Mouse (Mus musculus) forebrain, postnatal 0 days (tissue): Measurements from ENCODE around the gene Haus2. TPM values are rescaled to one million over a fixed set of nuclear protein-coding genes. Genes with fewer than 3 reads are reported as not detected.

Experiments
- ATAC-seq: fragments of 200-750 bp; cut with Nextera tagmentation; 2 replicates; pipeline ENCODE4 v1.8.0; 2017; ENCODE audit warnings: mild to moderate bottlenecking, moderate library complexity
- DNase-seq: peaks from one replicate; pipeline ENCODE4 v3.0.0-alpha.2; 2015
- H3K27ac ChIP-seq: fragments of 300-500 bp; sonication (generic); 2 replicates; pipeline ENCODE4 v1.5.1; 2014; ENCODE audit warnings: low read depth, mild to moderate bottlenecking, antibody characterized with exemption, low read length, moderate library complexity, mixed read lengths
- H3K27me3 ChIP-seq: fragments of 300-500 bp; sonication (generic); 2 replicates; pipeline ENCODE4 v1.6.1; 2014; ENCODE audit warnings: mild to moderate bottlenecking, low read length, mixed read lengths; ENCODE audit not compliant: insufficient read depth
- H3K36me3 ChIP-seq: fragments of 300-500 bp; sonication (generic); 2 replicates; pipeline ENCODE4 v1.6.1; 2014; ENCODE audit warnings: mild to moderate bottlenecking, moderate library complexity; ENCODE audit not compliant: insufficient read depth
- H3K4me1 ChIP-seq: fragments of 300-500 bp; sonication (generic); 2 replicates; pipeline ENCODE4 v1.6.1; 2014; ENCODE audit warnings: antibody characterized with exemption; ENCODE audit not compliant: insufficient read depth
- H3K4me2 ChIP-seq: fragments of 300-500 bp; sonication (generic); 2 replicates; pipeline ENCODE4 v1.6.1; 2014; ENCODE audit warnings: low read depth, mild to moderate bottlenecking, moderate library complexity
- H3K4me3 ChIP-seq: fragments of 300-500 bp; sonication (generic); 2 replicates; pipeline ENCODE4 v1.5.1; 2014; ENCODE audit warnings: low read depth, low read length, mixed read lengths
- H3K9ac ChIP-seq: fragments of 300-500 bp; sonication (generic); 2 replicates; pipeline ENCODE4 v1.6.1; 2014; ENCODE audit warnings: mild to moderate bottlenecking
- H3K9me3 ChIP-seq: fragments of 300-500 bp; sonication (generic); 2 replicates; pipeline ENCODE4 v1.6.1; 2016; ENCODE audit warnings: low read length
- CTCF ChIP-seq: sonication (generic); IDR thresholded peaks from 2 replicates; pipeline ENCODE4 v1.5.1; 2016; ENCODE audit warnings: antibody characterized with exemption, control low read depth, low read depth
- WGBS: fragments of 180-500 bp; shearing (Covaris S2); extraction: QIAGEN DNeasy Blood & Tissue Kit; methylation state at CpG from one replicate; pipeline ENCODE4 v1.1.7; 2014; 5-methylcytosine and 5-hydroxymethylcytosine counted together
- polyA plus RNA-seq: library from polyadenylated mRNA; unstranded; fragments of >200 nt; fragmentation: Nextera tagmentation; extraction: Ambion mirVana; gene quantifications from 2 replicates; pipeline ENCODE4 v1.2.1, GENCODE M21; 2015
- total RNA-seq: library from RNA; depleted of rRNA; stranded (reverse); fragments of >200 nt; gene quantifications from 2 replicates; pipeline ENCODE4 v1.2.3, GENCODE M21; 2014

Haus2 gene
- total and polyA plus RNA-seq, 2 experiments from 2014 or later, result 30.6 to 36.8 TPM

GRCm38 (mm10) chr2:120654693-120655092, 45.5 kb downstream of the Haus2 start:
- WGBS, result 83% methylated on average over 2 of the region's 2 CpGs
- H3K4me3 ChIP-seq, result no peak overlapping the region
- H3K4me1 ChIP-seq, result no peaks in the 10 kb centered on the region
- DNase-seq, result no peak
- no peak overlapping the region for H3K4me2 ChIP-seq
- no peaks in the 10 kb centered on the region for H3K9me3 ChIP-seq
- H3K9ac ChIP-seq, result no peak overlapping the region
- no peaks in the 10 kb centered on the region for H3K36me3 ChIP-seq
- no peak for TF ChIP-seq CTCF
- no peak overlapping the region for H3K27ac ChIP-seq
- H3K27me3 ChIP-seq, result no peaks in the 10 kb centered on the region
- no peak for ATAC-seq

GRCm38 (mm10) chr2:120655905-120656304, 46.7 kb downstream of the Haus2 start:
- no peaks in the 10 kb centered on the region for H3K9me3 ChIP-seq
- ATAC-seq, result no peak
- no peak overlapping the region for H3K4me2 ChIP-seq
- H3K27me3 ChIP-seq, result no peaks in the 10 kb centered on the region
- H3K27ac ChIP-seq, result no peak overlapping the region
- no peak overlapping the region for H3K9ac ChIP-seq
- TF ChIP-seq CTCF, result no peak
- no peak for DNase-seq
- no peaks in the 10 kb centered on the region for H3K36me3 ChIP-seq
- no peak overlapping the region for H3K4me3 ChIP-seq
- WGBS, result 94% methylated on average over 5 of the region's 5 CpGs
- no peaks in the 10 kb centered on the region for H3K4me1 ChIP-seq

- DNase-seq, result no peak
- Histone ChIP-seq H3K4me1 (no peaks in the 10 kb centered on the region), H3K27ac (no peak overlapping the region), H3K36me3 (no peaks in the 10 kb centered on the region), H3K4me2 (no peak overlapping the region), H3K4me3 (no peak overlapping the region), H3K9me3 (no peaks in the 10 kb centered on the region), H3K27me3 (no peaks in the 10 kb centered on the region), H3K9ac (no peak overlapping the region)
- no peak for ATAC-seq
- no peak for TF ChIP-seq CTCF
- 100% methylated on average over 2 of the region's 2 CpGs for WGBS
Observed at GRCm38 (mm10) chr2:120656711-120657110, 47.5 kb downstream of the Haus2 start.

- no peak overlapping the region for H3K9ac ChIP-seq
- H3K4me2 ChIP-seq, result no peak overlapping the region
- no peaks in the 10 kb centered on the region for H3K27me3 ChIP-seq
- no peaks in the 10 kb centered on the region for H3K9me3 ChIP-seq
- H3K4me3 ChIP-seq, result no peak overlapping the region
- ATAC-seq (no peak), DNase-seq (no peak)
- no peak overlapping the region for H3K27ac ChIP-seq
- no peaks in the 10 kb centered on the region for H3K4me1 ChIP-seq
- H3K36me3 ChIP-seq, result no peaks in the 10 kb centered on the region
- 66% methylated on average over 5 of the region's 5 CpGs for WGBS
- no peak for TF ChIP-seq CTCF
Observed at GRCm38 (mm10) chr2:120658486-120658885, 49.3 kb downstream of the Haus2 start.

GRCm38 (mm10) chr2:120659318-120659717, 50.1 kb downstream of the Haus2 start:
- DNase-seq (no peak), ATAC-seq (no peak)
- no peak overlapping the region for H3K27ac ChIP-seq
- H3K4me1 ChIP-seq, result no peaks in the 10 kb centered on the region
- H3K9me3 ChIP-seq, result no peaks in the 10 kb centered on the region
- no peaks in the 10 kb centered on the region for H3K27me3 ChIP-seq
- no peak overlapping the region for H3K9ac ChIP-seq
- no peak overlapping the region for H3K4me2 ChIP-seq
- H3K36me3 ChIP-seq, result no peaks in the 10 kb centered on the region
- TF ChIP-seq CTCF, result no peak
- no peak overlapping the region for H3K4me3 ChIP-seq

- no peaks in the 10 kb centered on the region for H3K36me3 ChIP-seq
- no peak for ATAC-seq
- 81% methylated on average over 5 of the region's 5 CpGs for WGBS
Observed at GRCm38 (mm10) chr2:120660486-120661078, 51.4 kb downstream of the Haus2 start.

GRCm38 (mm10) chr2:120662766-120663165, 53.6 kb downstream of the Haus2 start:
- no peak overlapping the region for H3K4me3 ChIP-seq
- H3K4me1 ChIP-seq, result no peaks in the 10 kb centered on the region
- ATAC-seq (no peak), DNase-seq (no peak)
- no peaks in the 10 kb centered on the region for H3K36me3 ChIP-seq
- no peak overlapping the region for H3K27ac ChIP-seq
- H3K9ac ChIP-seq, result no peak overlapping the region
- H3K9me3 ChIP-seq, result no peaks in the 10 kb centered on the region
- no peak overlapping the region for H3K4me2 ChIP-seq
- no peaks in the 10 kb centered on the region for H3K27me3 ChIP-seq
- TF ChIP-seq CTCF, result no peak

More at GRCm38 (mm10) chr2:120660486-120661078, 51.4 kb downstream of the Haus2 start:
- Histone ChIP-seq H3K9me3 (no peaks in the 10 kb centered on the region), H3K4me1 (no peaks in the 10 kb centered on the region), H3K4me2 (no peak overlapping the region), H3K27ac (no peak overlapping the region), H3K9ac (no peak overlapping the region), H3K4me3 (no peak overlapping the region), H3K27me3 (no peaks in the 10 kb centered on the region)
- no peak for DNase-seq
- TF ChIP-seq CTCF, result no peak
